Mouse (Mus musculus) spleen, adult 18-20 months (tissue): Measurements from ENCODE around the gene Csnk1d.

Experiments
- DNase-seq, 2 experiments: peaks; one replicate each; pipeline ENCODE4 v3.0.0; 2022; ENCODE audit warnings: mixed read lengths in 2 of 2

The Csnk1d gene

DNA sequence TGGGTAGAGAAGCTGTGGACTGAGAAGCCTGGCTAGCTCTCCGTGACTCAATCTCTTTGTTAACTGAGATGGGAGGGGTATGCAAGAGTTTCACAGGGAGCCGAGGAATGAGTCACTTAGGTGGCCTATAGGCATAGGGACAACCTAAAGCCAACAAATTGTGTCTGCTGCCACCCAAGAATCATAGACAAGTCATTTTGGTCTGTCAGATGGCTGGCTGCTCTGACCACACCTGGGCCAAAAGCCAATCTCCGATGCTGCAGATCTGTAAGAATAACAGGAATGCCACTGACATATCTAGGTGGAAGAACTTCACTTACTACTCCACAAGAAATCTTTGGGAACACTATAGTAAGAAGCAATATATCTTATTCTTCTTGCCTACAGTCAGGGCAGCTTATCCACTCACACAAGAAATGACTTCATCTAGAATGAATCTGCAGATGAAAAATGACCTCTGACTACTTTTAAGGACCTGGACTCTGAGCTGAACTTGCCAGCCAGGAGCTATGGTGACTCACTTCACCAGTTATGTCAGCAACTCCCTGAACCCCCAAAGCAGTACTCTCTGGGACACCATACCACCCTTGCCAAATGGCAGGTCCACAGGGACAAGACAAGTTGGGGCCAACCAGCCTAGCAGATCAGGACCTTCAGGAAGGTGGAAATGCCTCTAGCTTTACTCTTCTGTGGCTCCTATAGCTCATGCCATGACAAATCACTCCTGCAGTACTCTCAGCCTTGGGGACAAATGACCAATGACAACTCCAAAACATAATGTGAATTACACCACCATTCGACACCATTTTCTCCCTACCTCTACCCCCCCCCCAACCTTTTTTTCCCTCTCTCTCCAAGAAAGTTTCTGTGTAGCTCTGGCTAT is 6.4 kb downstream of the Csnk1d start:
- no peak for DNase-seq

DNA sequence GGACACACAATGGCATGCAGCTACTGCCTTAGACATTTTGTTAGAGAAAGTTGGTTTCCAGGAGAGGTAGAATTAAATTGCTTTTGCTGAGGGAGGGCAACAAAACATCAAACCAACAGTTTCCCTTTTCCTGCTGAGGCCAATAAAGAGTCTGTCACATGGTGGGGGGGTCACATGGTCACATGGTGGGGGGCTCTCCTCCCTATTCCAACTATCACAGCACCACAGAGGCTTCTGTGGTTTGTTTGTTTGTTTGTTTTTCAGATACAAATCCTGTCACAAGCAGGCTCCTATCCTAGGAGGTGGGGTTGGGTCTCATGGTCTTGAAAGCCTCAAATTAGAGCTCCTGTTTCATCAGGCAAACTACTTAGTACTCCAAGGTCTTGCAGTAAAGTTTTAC is 8.7 kb downstream of the Csnk1d start:
- DNase-seq, result no peak

DNA sequence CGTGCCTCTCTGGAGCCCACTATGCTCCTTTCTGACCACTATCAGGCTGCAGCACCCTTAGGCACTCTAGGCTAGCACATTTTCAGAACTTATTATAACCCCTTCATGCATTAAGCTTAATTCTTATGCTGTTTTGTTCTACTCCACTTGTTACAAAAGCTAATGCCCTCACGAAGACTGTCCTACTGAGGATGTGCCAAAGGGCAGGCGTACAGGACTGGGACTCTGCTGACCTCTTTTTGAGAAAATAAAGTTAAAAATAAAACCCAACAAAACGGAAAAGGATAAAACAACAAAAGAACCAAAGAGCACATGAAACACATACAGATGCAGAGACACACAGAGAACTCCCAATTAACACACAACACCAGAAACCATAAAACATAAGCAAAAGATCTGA is 9.5 kb downstream of the Csnk1d start:
- DNase-seq, result no peak

DNA sequence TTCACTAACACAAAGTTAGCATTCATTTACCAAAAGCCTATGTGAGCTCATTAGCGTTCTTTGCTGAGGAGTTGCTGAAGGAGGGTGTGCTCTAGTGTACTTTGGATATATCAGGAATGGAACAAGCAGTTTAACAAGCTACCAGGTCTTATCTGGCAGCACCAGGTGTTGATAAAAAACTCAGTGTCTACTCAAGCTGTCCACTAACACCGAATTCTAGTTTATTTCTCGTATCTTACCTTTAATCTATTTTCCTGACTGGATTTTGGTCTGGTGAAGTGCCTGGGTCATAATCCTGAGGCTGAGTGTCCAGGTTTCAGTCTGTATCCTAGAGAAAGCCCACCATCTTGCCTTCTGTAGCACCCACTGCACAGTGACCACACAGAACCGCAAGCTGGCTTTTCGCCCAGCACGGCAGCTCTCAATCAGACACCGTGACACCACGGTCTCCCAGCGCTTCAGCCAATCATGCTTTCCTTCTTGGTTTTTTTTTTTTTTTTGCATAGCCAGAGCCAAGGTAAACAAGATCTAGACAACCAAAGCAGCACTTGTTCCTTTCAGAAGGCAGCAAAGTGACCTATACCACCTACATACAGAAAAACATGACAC is 10.6 kb downstream of the Csnk1d start:
- DNase-seq, result no peak

DNA sequence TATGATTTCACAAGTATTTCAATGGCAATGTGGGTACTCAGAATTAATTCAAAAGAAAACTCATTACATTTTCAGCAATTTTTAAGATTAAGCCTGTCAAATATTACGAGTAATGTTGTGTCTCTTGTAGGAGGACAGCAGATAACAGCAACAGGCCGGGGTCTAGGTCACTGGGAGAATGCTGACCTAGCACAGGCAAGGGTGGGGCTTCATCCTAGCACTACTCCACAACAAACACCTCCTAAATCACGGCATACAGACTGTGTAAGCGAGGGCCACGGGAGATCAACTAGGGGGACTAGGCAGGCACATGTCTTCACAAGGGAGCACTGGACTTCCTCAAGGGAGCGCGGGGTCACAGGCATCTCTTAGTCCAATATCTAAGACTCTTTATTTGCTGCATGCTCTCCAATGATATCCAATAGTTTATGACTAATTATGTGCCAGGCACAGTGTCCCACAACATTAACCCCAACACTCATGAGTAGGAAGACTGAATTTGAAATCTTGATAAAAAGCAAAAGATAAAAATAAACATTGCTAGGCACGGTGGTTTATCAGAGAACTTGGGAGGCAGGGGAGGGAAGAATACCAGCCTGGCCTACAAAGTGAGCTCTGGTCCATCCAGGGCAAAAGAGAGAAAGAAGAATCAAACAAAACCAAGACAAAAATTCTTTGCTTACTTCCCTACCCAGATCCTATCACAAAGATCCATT is 11.3 kb downstream of the Csnk1d start:
- no peak for DNase-seq

DNA sequence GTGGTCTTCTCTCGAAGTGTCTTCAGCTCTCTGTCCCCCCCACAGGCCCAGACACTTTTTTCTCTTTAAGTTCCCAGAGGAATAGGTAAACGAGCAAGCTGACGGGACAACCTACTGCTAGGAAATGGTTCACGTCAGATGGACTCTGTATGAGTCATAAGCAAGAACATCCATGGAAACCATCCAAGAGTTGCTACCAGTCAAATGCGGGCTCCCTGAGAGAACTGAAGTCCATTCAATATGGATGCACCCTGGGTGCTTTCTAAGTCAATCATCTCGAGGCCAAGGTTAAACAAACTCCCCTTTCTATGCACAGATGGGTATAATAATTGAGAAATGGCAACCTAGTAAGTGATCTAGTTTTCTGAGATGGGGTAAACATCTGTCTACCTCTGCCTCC is 17.8 kb downstream of the Csnk1d start:
- no peak for DNase-seq

DNA sequence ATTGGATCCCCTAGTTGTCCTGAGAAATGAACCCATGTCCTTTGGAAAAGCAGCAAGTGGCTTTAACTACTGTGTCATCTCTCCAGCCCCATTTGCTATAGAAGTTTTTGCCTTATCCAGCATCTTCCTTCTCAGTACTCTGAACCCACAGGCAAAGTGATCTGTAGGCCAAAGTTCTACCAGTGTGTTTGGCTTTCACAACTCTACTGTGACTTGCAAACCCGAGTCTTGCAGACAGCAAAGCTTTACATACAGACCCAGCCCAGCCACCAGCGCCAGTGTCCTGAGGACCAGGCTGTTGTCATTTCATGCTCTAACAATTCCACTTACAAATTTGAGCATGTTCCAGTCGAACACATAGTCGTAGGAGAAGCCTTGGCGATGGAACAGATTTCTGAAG is 19.9 kb downstream of the Csnk1d start:
- no peak for DNase-seq

DNA sequence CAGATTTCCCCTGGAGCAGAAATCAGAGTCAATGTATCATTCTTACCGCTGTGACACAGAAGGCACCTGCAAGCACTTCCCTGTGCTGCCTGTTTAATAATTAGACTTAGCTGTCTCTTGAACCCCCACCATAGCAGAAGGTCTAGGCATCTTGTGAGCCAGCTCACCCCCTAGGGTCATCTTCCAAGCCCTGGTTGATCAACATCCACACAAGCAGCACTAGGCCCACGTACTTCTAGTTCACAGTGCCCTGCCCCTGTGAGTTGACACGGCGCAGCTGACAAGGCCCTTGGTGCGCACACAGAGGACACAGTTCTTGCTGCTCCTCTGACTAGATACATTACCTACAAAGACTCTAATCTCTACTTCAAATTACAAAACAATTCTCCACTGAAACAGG is 21.4 kb downstream of the Csnk1d start:
- DNase-seq, result no peak

DNA sequence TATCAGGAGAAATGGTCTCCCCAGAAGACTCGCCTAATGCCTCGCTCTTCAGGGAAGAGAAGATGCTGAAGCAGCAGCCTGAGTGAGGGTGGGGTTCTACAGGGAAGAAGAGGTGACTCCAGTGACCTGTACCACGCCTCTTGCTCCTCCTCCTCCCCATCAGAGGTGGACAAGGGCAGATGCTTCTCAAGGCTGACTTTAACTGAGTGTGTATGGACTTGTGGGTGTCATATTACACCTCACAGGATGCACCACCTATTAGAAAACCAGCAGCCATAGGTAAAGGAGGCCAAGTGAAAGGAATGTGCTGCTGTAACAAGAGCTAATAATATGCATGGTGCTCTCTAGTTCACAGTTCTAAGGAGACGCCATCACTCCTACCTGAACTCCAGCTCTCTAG is 25.5 kb downstream of the Csnk1d start:
- no peak for DNase-seq

DNA sequence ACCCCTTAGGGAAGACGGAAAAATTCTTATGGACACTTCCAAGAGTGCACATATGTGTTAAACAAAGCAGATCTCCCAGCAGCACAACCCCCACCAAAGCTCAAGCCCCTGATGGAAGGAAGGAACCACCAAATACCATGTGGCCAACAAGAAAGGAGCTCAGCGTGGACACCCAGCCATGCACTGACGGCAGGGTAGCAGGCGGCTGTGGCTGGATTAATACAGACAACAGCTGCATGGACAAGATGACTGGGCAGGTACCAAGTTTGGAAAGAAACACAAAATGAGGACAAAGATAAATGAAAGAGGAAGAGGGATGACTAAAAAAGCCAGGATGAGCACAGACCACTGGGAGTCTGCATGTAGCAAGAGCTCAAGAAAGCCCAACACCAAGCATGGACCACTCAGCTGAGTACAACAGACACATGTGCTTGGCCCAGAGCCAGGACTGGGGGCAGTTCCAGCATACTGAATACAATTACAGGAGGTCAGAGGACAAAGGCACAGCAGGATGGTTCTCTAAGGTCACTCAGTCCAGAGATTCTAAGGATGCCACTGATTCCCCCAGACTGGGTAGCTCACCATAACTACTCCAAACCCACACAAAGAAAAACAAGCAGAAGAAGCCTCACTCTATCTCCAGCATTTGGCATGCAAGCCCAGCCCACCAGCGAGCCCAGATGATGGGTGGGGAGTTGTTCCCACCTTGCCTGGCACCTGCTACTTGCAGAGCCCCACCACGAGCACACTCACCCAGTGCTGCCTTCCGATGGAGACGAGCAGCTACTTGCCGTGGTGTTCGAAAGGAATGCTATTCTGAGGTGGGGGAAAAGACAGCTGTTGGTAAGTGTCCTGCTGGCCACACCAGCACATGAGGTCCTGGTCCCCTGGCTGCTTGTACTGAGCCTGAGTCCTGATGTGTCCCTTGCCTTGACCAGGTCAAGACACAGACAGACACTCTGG is 26.7 kb downstream of the Csnk1d start:
- no peak for DNase-seq

DNA sequence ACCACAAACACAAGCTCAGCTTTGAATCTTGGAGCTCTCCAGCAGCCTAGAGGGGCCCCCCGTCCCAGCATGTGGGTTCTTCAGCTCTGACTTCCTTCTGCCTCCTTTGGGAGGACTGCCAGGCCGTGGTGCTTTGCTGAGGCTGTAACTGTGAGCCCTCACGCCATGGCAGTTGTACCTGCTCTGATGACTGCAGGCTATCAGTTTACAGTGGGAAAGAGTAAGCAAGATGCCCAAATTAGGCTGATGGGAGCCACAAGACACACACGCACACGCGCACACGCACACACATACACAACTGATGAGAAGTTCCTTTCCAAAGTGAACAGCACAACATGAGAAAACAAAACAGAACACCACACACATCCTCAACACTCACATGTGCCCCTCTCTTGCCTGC is 28.2 kb downstream of the Csnk1d start:
- no peak for DNase-seq

DNA sequence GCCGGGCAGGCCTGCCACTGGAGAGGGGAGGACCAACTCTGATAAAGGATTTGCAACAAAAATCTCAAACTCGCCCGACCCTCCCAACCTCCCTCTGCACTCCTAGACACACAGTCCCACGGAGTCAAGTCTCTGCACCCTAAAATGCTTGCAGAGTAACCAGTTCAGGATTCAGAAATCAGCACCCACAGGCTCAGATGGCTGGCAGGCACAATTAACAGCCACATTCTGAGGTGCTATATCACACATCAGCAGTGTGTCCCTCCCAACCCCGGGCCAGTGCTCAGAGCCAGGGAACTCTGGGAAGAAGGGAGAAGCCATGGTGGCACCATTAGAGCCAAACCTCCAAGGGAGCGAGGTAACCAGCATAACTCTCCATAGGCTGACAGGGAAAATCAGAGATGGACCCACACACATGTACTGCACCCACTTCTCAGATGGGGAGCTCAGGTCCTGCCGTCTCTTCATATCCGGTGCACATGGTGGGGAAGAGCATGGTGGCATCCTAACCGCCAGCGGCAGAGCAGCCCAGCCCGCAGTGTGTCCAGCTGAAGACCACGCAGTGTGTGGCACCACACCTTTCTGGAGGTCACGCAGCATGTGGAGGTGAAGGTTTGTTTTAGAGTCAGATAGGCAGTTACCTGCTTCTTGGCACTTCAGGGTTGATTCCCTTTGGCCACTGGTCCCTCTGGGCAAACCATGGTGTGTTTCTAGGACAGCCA is 28.9 kb downstream of the Csnk1d start:
- DNase-seq, result no peak

DNA sequence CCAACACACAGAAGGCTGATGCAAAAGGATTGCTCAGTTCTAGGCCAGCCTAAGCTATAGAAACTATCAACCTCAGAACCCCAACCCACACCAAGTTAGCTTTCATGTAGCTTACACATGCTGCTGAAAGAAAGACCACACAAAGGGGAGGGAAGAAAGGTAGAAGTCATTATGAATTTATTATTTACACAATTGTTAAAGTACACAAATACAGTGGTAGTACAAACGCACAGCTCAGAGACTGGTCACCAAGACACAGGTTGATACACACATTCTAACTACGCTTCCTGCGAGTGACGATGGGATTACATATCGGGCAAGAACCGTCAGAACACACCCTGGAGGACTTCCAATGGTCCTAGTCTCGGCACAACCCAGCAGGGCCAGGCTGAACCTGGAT is 29.5 kb downstream of the Csnk1d start:
- DNase-seq, result no peak

DNA sequence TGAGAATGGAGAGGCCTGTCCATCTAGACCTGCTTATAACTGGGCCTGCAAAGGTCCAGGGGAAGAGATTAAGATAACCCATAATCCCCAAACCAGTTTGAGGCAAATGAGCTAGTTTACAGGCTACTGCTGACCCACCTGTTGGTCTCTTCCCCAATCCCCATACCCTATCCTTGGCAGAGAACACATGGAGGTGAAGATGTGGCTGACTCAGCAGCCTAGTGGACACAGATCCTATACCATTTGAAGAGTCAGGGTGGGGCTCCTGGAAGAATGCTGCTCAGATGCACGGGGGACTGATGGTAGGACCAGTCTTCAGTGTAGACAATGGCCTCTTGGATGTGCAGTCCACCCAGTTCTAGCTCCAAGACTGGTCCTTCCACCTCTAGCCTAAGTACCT is 30.9 kb downstream of the Csnk1d start:
- DNase-seq, result no peak

DNA sequence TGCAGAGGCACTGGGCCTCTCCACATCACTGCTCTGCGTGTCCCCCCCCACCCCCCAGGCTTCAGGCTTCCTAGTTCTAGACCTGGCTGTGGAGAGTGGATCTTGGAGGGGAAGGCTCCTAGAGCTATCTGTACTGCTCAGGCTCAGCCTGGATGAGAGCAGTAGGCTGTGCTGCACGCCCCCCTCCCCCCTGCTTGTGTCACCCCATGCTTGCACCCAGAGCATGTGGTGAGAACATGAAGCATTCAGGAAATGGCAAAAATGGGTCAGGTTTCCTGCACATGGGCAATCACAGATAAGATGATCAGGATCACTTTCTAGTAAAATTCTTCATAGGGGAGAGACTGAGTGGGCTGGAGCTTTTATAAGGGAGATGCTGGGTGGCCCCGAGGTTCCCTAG is 31.6 kb downstream of the Csnk1d start:
- DNase-seq, result no peak

DNA sequence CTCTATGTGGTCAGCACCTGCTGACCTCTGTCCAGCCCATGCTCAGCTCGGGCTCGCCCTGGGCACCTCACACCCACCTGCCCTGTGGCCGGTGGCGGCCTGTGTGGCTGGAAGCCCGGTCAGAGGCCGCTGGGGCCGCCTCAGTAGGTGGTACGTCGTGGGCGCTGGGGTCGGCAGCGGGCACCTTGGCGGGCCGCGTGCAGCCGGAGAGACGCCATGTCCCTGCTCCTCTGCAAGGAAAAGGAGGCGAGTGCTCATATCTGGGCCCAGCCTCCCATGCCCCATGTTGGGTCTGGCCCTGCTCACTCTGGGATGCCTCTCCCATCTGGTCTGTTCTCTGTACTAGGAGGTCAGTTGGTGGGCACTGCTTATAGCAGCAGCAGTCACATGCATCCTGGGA is 32.1 kb downstream of the Csnk1d start:
- no peak for DNase-seq

DNA sequence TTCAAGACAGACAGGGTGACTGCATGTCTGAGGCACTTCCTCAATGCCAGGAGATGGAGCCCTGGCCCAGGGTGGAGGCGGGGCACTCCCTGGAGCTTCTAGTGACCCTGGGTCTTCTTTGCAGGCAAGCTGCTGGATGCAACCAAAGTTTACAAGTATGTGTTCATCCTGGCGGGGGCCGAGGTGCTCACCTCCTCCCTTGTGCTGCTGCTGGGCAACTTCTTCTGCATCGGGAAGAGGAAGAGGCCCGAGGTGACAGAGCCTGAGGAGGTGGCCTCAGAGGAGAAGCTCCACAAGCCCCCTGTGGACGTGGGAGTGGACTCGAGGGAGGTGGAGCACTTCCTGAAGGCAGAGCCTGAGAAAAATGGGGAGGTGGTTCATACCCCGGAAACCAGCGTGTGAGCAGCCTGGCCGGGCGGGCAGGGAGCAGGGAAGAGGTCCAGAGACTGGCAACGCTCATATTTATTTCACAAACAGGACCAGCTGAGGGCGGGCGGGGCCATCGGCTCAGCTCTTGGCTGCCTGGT is 33.3 kb downstream of the Csnk1d start:
- DNase-seq, result no peak

DNA sequence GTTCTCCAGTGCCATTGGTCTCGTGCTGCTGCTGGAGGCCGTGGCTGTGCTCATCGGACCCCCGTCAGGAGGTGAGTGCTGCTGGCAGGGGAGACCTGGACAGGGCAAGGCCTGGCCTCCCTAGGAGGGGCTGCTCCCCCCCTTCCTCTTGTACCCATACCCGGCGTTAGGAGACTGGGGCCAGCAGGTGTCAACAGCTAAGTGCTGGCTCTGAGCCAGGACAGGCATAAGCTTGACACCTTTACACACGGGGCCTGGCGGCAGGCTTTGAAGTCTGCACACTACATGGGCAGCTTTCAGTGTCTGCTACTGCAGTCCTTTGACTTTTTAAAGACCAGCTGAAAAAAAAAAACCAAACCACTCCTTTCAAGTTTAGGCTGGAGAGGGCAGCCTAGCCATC is 34.1 kb downstream of the Csnk1d start:
- DNase-seq, result no peak

DNA sequence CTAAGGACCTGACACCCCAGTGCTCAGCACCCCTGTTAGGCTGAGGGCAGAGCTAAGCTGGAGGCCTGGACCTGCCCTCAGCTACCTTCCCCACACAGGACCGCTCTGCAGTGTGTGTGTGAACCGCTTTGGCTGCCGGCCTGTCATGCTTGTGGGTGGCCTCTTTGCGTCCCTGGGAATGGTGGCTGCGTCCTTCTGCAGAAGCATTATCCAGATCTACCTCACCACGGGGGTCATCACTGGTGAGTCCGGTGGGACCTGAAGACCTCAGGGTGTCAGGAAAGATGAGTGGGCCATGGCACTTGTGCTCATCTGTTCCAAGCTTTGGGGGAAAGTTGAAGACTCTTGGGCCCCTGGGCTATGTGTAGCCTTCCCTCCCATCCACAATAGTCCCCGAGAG is 35.4 kb downstream of the Csnk1d start:
- no peak for DNase-seq

DNA sequence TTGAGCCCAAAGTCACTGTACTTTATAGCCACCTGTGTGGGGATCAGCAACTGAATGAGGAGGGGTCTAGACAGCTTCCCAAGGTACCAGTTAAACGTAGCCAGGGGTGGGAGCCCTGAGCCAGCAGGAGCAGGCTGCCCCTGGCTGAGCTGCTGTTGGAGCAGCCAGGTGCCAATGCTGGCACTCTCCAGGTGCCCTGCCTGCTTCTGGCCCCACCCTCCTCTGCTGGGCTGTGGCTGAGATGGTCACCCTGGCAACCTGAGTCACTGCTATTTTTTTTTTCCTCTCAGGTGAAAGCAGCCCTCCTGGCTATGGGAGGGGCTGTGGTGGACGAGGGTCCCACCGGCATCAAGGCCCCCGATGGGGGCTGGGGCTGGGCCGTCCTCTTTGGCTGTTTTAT is 36.2 kb downstream of the Csnk1d start:
- no peak for DNase-seq
